Mouse (Mus musculus): Measurements from ENCODE around the gene Gbx2.

Gbx2 gene

DNA sequence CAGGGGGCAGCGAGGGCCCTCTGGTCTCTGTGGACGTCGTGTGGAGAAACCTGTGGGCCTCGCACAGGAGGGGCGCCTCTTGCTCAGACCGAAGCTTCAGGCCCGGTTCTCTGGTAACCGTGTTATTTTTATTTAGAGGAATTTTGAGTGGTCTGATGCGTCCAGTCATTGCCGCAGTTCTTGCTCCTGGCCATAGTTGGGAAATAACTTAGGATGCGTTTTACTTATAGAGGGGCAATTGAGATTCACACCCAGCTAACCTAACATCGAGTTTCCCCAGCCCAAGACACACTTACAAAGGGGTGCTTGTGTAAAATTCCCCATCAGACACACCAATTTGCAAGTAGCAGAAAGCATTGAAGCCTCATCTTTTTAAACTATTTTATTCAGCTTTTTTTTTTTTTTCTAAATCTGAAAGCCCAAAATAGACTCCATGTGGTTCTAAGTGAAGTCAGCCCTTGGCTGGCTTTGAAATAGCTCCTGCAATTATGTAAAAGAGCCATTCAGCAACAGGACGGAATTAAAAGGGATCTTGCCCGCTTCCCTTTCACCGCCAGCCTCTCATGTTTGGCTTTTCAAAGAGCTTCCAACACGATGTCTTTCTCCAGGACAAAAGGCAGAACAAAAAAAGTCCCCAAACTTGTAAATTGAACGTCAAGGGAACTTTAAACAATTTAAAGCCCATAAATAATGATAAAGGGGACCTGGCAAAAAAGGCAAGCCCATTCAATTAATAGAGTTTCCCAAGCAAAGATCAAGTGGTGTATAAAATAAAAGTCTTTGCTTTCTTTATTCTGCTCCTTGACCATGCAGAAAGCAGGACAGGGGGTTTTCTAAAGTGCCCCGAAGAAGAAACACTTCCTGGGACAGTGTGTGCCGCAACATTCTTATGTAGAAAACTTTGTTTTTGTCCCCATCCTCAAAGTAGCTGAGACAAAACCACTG is 3.6 kb upstream of the Gbx2 start:
- DNase-seq: no peak

DNA sequence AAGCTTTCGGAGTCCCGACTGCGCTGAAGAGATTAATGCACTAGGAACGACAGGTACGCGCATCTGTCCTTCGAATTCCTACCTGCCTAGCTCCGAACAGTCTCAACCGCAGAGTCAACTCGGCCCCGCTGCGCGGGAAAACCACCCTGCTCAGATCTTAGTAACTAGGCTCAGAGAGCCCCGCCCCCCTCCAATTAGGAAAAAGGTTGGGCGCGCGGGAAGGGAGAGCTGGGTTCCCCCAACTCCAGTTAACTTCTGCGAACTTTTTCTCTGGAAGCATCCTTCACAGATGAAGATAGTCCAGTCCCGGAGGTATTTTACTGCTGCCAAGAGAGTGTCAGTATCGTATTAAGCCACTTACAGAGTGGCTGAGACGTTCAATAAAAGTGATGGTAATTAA is 2.8 kb upstream of the Gbx2 start:
- no peak for DNase-seq

DNA sequence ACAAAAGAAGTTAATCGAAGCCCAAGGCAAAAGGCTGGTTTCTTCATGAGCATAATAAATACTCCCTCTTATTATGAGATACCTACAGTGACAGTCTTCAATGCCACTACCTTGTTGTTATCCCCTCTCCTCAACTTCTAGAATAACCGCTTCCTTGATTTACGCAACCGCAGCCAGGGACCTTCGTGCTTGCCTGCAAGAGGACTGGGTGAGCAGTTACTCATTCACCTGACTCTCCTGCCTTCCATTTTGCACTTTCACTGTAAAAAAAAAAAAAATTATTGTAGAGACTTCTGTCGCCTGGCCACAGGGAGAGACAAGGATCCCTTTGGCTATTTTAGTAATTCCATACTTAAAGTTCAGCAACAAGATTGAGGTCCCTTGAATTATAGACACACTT is 2.0 kb upstream of the Gbx2 start:
- DNase-seq: no peak

DNA sequence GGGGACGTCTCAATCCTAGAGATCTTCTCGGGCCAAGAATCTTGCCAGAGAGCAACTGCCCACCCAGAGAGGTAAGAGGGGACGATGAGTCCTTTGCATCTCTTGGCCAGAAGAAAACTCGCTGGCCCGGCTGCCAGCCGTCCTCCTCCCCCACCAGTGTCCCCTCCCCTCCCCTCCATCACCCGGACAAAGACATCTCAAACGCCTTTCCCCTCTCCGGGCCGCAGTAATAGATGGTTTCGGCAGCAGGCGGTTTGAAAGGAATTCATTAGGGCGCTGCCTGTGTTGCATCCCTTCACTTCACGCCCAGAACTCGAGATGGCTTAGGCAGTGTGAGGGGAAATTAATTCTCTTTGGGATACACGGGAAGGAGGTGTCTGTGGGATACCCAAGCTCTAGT is 1.6 kb upstream of the Gbx2 start:
- DNase-seq: no peak

DNA sequence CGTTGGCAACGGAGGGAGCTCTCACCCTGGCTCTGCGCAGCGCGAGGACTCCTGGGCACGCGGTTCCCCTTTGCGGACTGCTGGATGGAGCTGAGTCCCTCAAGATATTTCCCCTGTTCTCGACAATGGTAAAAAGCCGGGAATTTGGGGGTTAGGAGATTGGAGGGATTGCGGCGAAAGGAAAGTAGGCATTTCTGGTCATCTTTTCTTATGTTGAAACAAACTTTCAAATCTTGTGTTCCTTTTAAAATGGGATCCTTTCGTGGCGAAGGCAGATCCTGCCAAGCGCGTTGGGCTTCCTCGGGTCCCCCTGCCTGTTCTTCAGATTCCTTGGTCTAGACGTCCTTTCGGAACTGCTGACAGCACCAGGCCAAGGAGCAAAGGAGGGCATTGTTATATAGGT is 1.0 kb upstream of the Gbx2 start:
- DNase-seq: no peak

DNA sequence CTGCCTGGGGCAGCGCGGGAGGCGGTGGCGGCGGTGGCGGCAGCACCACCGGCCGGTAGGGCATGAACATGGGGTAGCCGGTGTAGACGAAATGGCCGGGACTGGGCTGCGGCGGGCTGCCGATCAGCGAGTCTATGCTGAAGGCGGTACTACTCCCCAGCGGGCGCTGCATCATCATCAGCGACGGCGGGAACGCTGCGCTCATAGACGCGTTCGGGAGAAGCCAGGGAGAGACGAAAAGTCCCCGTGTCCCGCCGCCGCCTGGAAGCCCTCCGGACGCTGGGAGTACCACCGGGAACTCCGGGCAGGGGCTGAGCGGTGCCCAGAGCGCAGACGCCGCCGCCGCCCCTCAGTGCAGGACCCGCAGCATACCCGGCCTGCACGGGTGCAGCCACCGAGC is 428 bp downstream of the Gbx2 start:
- DNase-seq: no peak

DNA sequence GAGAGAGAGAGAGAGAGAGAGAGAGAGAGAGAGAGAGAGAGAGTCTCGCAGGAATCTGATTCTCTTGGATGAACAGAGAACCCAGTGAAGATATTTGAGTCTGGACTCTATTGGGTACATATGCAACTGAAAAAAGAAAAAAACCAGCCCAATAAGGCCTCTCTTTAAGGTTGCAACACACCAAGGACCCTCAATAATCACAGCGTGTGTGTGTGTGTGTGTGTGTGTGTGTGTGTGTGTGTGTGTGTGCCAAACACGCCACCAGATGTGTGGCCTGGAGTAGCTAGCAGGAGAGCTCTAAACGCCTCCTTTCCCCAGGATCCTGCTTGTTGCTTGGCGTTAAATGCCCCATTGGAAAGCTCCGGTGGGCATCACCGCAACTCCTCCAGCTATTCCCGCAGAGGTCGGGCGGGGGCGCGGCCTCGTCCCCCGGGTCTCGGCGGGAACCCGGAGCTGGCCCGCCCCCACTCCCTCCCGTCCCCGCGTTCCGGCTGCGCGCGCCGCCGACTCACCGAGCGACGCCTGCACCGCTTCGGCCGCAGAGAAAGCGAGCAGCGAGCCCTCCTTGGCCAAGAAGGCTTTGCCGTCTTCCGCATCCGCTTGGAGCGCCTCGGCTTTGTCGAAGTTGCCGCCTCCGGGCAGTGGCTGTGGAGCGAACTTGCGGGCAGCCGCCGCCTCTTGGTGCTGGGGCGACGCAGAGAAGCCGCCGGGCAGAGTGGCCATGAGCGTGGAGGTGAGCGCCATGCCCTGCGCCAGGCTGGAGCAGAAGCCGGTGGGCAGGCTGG is 1.1 kb downstream of the Gbx2 start:
- DNase-seq: no peak

DNA sequence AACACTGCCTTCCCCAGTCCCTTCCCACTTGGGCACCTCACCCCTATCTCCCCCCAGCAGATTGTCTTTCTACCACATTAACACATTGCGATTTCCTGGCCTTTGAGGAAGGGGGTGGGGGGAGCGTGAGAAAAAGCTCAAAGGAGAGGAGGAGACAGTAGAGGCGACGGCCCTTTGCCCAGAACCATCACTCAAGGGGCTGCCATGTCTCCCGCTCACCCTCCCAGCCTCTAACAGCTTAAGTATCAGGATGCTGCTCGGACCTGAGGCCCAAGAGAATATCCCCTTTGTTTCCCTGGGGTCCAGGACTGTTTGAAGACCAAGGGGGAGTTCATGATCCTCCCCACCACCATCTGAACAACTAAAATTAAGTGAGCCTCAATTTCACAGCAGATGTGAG is 1.8 kb downstream of the Gbx2 start:
- no peak for DNase-seq

DNA sequence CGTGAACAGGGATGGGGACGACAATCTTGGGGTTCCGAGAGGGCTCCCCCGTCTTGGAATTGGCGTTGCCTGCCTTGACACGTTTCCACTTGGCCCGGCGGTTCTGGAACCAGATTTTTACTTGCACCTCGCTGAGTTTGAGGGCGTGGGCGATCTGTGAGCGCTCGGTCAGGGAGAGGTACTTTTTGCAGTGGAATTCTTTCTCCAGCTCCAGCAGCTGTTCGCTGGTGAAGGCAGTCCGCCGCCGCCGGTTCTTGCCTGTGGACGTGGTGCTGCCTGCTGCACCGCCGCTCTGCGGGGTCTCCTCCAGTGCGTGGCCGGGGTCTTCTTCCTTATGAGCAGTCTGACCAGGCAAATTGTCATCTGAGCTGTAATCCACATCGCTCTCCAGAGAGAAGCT is 2.3 kb downstream of the Gbx2 start:
- DNase-seq: no peak

DNA sequence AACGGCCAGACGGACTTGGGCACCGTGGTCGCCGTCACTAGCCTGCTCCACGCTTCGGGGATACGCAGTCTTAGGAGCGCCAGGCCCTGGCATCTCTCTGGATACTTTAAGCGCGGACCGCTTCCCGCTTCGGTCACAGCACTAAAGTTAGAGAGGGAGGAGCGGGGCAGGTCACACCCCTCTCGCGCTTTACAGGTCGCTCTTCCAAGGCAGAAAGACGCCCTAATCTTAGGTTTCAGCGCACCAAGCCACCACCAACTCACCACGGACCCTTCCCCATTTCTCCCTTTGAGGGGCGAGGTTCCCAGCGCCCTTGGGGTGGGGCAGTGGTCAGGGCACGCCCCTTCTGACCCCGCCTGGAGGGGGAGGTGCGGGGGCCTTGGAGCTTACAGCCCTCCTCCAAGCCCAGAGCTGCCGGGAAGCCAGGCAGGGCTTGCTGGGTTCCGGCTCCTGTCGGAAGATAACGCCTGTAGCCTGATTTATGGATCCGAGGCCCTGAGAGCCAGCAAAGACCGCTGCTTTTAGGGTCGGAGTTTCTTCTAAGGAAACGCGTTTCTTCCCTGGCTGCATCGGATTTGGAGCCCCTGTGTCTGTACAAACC is 3.8 kb downstream of the Gbx2 start:
- no peak for DNase-seq

DNA sequence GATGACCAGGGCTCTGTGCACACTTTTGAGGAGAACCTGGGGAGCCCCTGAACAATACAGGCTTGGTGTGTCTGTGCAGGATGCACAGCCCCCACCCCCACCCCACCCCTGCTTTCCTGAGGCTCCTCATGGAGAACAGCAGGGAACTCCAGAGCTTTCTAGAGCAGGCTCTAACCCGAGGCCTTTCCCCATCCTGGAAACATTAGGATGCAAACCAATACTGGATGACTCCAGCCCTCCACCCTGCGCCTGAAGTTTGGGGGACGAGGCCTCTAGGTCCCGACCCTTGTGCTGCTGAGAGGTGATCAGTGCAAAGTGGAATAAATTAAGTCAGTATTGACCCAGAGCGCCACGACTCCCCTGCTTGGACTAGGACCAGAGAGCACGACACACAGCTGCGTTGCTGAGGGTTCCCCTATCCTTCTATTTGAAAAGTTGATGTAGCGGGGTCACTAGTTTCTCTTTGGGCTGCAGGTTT is 4.4 kb downstream of the Gbx2 start:
- DNase-seq: no peak

DNA sequence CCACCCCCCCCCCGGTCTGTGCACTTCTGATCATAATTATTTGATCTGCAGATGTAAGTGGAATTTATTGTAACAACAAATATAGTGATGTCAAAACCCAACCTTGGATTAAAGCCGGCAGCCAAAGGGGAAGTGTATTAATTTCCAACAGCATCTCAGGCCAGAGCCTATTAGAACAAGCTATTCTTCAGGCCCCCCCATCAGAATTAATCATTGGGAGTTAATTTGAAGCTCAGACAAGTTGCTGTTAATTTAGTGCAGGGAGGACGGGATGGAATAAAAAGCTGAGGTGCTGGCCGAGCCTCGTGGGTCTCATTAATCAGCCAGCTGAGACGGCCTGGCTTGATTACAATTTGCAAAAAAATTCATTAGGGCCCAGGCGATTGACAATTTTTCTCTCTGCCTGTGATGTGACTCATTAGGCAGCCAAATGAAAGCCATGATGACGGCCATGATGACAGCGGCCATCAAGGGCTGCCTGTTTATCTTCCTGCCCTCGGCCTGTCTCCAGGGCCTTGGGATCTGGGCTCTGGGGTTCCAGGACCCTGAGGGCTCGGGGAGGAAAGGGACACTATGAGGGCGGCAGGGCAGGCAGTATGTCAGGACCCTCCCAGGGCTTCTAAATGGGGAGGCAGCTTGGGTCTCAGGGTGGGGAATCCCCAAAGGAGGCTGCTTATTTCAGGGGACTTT is 5.3 kb downstream of the Gbx2 start:
- no peak for DNase-seq

DNA sequence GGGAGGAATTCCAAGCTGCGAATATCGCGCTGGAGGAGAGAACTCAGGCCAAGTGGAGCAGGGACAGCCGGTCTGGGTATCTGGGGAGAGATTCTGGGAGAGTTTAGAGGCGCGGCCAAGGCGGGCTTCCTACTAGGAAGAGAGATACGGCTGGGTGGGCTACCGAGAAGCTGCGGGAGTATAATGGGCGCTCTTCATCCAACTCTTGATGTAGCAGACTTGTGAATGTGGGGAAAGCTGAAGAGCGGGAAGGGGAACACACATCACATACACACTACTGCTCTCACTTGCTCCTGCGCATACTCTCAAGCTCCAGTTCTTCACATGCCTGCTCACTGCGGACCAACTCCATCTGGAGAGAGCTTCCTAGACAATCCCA is 7.3 kb downstream of the Gbx2 start:
- DNase-seq: no peak

DNA sequence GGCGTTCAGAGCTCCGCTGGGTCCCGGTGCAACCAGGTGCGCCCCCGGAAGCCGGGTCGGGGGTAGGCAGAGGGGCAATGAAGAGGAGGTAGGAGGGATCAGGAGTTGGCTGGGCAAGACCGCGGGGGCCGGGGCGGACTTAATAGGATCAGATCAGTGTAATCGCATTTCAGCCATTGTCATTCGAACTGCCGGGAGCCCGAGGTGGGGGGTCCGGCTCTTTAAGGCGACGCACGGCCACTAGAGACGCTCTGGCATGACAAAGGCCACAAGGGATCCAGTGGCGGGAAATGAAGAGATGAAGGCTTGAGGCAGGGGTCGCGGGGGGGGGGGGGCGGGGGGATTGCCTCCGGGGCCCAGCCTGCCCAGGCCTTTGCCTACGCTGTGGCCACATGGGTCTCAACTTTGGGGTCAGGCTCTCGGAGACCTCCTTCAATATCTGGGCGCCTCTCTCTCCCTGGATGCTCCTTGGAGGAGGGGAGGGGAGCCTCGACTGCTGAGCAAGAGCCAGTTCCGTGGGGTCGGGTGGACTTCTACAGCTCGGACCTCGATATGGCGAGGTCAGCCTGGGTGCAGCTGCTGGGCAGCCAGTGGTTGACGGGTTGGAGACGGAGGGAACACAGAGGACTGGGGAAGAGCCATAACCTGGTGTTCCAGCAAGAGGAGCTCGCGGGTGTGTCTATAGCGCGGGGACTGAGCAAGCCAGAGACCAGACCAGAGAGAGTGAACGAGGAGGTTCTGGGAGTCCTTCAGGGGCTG is 7.9 kb downstream of the Gbx2 start:
- DNase-seq: no peak

DNA sequence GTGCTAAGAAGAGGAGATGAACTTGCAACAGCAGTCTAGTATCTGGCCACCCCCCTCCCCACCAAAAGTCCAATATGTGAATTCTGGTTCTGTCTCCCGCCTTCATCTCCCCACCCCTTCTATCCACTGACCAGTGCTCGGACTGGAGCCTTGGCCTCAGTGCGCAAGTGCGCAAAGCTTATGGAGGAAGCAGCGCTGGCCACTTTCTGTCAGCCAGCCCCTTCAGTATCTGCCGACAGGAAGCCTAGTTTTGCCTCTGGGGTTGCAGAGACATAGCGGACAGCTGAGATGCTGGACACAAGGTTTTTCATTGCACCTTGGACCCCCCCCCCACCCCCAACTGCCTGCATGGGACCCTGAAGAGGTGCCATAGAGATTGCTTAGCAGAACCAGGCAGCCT is 8.7 kb downstream of the Gbx2 start:
- no peak for DNase-seq

DNA sequence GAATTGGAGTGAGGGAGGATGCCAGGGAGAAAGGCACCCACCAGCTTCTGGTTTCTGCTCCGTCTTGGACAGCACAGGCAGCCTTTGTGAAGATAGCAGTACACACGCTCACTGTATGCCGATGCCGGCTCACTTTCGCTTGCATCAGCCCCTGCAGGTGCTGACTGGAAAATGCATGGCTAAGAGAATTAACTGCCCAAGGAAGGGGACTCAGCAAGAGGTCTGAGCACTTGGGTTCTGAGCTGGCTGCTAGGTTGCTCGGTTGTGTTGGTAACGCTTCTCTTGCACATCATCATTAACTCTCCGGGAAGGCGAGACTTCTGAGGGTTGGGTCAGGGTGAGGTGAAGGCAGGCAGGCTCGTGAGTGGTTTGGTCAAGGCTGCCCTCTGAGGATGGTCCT is 9.2 kb downstream of the Gbx2 start:
- no peak for DNase-seq

DNA sequence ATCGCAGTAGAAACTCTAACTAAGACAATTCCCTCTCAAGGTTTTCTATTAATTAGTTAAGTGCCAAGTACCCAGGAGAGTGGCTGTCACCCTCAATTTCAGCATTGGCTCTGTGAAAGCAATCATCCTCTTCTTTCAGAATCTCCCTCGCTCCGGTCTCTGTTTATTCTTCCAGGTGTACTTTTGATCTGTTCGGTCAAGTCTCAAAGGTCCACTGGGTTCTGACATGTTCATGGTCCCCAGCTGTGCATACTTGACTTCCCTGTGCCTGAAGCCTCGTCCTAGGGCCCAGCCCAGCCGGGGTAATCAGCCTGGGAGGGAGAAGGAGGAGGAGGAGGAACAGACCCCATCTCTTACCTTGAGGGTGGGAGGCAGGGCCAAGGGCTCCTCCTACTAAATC is 11.8 kb downstream of the Gbx2 start:
- no peak for DNase-seq

DNA sequence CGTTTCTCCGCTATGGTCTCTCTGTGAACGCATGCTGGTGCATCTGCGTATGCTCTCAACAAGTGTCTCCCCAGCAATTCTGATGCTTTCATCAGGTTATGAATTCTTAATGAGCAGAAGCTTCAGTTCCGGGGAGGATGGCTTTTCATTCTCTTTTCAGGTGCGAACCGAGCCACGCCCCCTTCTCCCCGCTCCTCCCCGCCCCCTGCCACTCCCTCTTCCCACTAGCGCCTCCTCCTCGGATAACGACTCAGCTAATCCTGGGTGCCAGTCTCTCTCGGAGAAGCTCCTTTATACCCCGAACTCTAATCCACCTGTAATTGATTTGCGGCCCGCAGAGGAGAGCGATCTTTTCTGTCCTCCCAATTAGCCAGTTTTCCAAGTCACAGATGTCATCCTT is 12.9 kb downstream of the Gbx2 start:
- no peak for DNase-seq

DNA sequence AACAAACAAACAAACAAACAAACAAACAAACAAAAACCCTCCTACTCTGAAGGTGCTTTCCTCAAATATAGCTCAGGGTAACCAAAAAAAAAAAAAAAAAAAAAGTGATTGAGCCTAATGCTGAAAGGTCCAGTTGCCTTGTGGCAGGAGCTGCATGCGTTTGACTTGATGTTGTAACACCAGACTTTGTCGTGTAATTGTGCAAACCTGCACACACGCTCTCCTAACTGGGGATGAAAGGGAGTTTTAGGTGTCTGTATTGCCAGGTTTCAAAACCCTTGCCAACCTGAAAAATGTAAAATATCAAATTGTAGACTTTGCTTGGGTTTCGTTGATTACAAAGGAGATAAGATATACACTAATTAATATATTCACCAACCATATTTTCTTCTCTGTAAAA is 17.4 kb downstream of the Gbx2 start:
- DNase-seq: no peak

DNA sequence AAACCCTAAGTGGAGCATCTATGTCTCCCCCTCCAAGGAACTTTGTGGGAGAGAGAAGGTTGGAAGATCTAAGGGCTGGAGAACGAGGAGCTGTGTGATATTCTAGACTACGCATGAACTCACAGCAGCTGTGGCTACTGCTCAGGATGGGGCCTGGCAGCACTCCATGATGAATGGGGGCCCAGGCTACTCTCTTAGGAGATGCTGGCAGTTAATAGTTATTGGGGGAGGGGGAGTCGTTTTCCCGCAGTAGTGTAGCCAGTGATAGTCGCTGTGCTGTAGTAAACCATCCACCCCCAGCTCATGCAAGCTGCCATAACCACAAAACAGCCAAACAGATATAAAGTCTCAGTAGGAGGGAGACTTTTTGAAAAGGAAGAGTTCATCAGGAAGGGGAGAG is 18.6 kb downstream of the Gbx2 start:
- no peak for DNase-seq

DNA sequence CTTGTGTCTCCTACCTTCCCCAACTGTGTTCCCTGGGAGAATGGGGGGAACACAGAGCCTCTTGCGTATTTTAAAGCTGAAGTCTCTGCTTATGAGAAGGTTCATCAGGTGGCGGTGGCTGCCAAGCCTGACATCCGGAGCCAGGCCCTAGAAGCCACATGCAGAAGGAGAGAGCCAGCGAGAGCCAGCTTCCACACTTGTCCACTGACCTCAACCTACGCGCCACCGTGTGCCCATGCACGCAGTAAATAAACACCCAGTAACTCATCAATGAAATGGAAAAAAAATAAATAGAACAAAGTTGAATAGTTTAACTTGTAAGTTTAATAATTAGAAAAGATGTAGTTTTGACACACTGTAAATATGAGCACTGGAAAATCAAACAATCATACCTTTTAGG is 21.2 kb downstream of the Gbx2 start:
- peak in 1 of 2 experiments; percentile 30 for DNase-seq

DNA sequence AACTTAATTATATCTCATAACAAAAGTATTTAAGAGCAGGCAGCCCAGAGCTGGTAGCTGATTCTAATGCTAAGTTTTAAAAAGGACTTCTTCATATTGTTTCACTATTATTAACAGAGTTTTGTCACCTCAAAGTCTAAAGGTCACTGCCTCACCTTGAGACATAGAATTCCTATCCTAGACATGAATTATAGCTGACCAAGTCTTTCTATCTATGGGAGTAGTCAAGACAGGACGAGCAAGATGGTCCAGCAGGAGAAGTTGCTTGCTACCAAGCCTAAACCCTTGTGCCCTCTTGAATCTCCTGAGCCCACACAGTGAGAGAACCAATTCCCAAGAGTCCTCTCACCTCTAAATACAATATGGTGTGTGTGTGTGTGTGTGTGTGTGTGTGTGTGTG is 28.3 kb downstream of the Gbx2 start:
- no peak for DNase-seq

All from cerebellum, postnatal 25 days (tissue).